Mouse (Mus musculus): Measurements from ENCODE around the gene Dusp23. TPM values are rescaled to one million over a fixed set of nuclear protein-coding genes. Genes with fewer than 3 reads are reported as not detected.

Dusp23 gene
- polyA plus RNA-seq, 1 experiment from 2014 or later, result 13.8 TPM

DNA sequence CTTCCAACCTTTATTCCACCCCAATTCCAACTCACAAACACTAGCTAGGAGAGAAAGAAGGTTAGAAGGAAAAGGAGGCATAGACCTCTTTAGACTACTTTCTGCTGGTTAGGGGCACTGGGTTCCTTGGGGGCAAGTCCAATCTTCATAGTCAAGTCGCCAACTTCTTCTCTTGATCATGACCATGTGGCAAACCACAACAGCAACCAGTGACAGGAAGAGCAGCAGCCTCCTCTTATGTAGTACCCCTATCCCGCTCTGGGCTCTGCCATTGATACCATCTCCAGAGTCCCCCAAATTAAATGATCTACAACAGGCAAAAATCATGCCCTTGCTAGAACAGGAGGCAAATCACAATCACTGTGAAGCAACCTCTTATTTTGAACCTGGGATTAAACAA lies 38.8 kb downstream of the Dusp23 start:
- WGBS, result 89% methylated on average over 2 of the region's 2 CpGs
- ATAC-seq (ENCODE audit: insufficient number of reproducible peaks, low FRiP score, low TSS enrichment, low read depth) (no peak), DNase-seq (ENCODE audit: low spot score) (no peak)
- H3K9ac ChIP-seq (ENCODE audit: low read length), result no peak overlapping the region
- H3K9me3 ChIP-seq (ENCODE audit: control insufficient read depth, low read length), result no peaks in the 10 kb centered on the region
- no peaks in the 10 kb centered on the region for H3K4me1 ChIP-seq (ENCODE audit: control insufficient read depth, insufficient read depth, low read length)
- no peaks in the 10 kb centered on the region for H3K27me3 ChIP-seq (ENCODE audit: control insufficient read depth, insufficient read depth, low read length)
- no peak overlapping the region for H3K4me2 ChIP-seq (ENCODE audit: low read depth, severe bottlenecking)
- H3K36me3 ChIP-seq (ENCODE audit: control insufficient read depth, insufficient read depth, low read length), result no peaks in the 10 kb centered on the region
- H3K4me3 ChIP-seq (ENCODE audit: low read depth, low read length), result no peak overlapping the region
- no peak overlapping the region for H3K27ac ChIP-seq (replicated peaks; ENCODE audit: low read depth, low read length)

DNA sequence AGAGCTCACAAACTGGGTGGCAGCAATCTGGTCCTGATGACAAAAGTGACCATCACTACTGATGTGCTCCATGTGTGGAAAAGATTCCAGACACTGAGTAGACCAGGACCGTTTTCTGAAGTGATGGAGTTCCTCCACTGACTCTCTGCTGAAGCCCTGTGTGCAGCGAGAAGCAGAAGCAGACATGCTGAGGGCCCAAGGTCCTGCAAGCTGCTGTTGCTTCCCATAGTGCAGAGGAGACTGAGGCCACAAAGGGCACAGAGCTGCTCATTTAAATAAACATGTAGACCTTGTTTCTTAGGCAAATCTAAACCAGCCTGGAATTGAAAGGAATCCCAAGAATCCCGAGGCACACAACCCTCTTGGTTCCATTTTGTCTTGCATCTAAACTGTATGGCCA lies 39.4 kb downstream of the Dusp23 start:
- 77% methylated on average over 3 of the region's 3 CpGs for WGBS
- Histone ChIP-seq H3K9ac (ENCODE audit: low read length) (no peak overlapping the region), H3K4me3 (ENCODE audit: low read depth, low read length) (no peak overlapping the region), H3K4me2 (ENCODE audit: low read depth, severe bottlenecking) (no peak overlapping the region), H3K9me3 (ENCODE audit: control insufficient read depth, low read length) (no peaks in the 10 kb centered on the region), H3K4me1 (ENCODE audit: control insufficient read depth, insufficient read depth, low read length) (no peaks in the 10 kb centered on the region), H3K27me3 (ENCODE audit: control insufficient read depth, insufficient read depth, low read length) (no peaks in the 10 kb centered on the region), H3K27ac (replicated peaks; ENCODE audit: low read depth, low read length) (no peak overlapping the region), H3K36me3 (ENCODE audit: control insufficient read depth, insufficient read depth, low read length) (no peaks in the 10 kb centered on the region)
- DNase-seq (ENCODE audit: low spot score) (no peak), ATAC-seq (ENCODE audit: insufficient number of reproducible peaks, low FRiP score, low TSS enrichment, low read depth) (no peak)

DNA sequence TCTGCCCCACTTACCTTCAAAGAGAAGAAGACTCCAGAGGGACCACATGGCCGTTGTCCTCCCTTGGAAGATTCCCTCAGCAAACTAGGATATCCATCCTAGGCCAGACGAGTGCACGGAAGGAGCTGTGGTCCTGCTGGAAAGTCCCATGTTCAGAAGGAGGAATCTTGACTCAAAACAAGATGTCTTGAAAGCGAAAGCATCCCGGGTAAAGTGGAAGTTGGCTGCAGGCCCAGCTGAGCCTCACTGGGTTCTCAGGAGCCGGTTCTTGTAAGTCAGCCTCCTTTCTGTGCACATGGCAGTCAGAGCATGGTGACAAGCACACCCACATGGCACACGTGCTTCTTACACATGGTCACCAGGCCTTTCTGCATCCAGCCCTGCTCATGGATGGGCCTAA lies 42.4 kb downstream of the Dusp23 start, which contains the start of gene Slamf8:
Gene Slamf8 (minus strand): TSS at position 184 of the 400 bp plus-strand sequence.
- Histone ChIP-seq H3K36me3 (ENCODE audit: control insufficient read depth, insufficient read depth, low read length) (no peaks in the 10 kb centered on the region), H3K27ac (replicated peaks; ENCODE audit: low read depth, low read length) (no peak within 1 kb of the TSS), H3K4me3 (ENCODE audit: low read depth, low read length) (no peak within 1 kb of the TSS), H3K9me3 (ENCODE audit: control insufficient read depth, low read length) (no peaks in the 10 kb centered on the region), H3K27me3 (ENCODE audit: control insufficient read depth, insufficient read depth, low read length) (no peaks in the 10 kb centered on the region), H3K4me2 (ENCODE audit: low read depth, severe bottlenecking) (no peak within 1 kb of the TSS), H3K9ac (ENCODE audit: low read length) (no peak within 1 kb of the TSS), H3K4me1 (ENCODE audit: control insufficient read depth, insufficient read depth, low read length) (no peaks in the 10 kb centered on the region)
- ATAC-seq (ENCODE audit: insufficient number of reproducible peaks, low FRiP score, low TSS enrichment, low read depth) (no peak), DNase-seq (ENCODE audit: low spot score) (no peak)
- WGBS, result 80% methylated on average over 7 of the region's 7 CpGs

DNA sequence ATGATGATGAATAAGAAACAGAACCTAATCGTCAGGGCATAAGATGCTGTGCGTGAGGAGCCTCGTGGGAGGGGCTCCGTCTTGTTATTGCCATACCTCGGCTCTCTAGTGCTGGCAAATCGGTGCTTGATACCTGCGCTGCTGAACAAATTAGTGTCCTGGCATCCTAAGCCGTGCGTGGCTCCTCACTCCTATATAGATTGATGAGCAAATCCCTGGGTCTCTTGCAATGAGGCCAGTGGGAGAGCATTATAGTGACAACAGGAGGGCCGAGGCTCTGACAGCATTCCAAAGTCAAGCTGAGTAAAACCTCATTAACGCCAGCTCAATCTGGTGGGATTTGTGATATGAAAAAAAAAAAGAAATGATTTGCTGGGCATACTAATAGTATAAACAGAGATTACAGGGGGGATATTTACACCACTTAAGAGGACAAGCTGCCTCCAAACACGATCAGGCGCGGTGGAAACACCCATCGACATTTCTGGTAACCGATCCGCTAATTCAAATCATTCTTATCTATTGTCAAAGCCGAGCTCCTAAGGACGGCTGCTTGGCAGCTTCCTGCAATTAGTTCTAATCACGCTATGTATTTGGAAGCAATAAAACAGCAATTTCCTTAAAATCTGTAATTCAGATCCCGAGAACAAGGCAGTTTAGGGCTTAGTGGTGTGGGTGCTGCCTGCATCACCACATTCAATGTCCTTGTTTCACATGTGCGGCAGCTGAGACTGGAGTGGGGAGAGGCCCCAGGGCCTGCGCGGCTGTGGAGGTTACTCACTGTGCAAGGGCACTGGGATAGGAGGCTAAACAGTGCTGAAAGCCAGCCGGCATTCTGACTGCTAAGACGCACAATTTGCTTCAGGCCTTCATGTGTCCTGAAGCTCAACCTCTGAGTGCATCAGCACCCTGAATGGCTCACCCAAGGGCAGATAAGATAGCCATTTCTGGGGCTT lies 46.9 kb downstream of the Dusp23 start:
- no peak overlapping the region for H3K9ac ChIP-seq (ENCODE audit: low read length)
- peak; percentile 40 for DNase-seq (ENCODE audit: low spot score)
- WGBS, result 36% methylated on average over 26 of the region's 26 CpGs
- no peaks in the 10 kb centered on the region for H3K4me1 ChIP-seq (ENCODE audit: control insufficient read depth, insufficient read depth, low read length)
- no peaks in the 10 kb centered on the region for H3K9me3 ChIP-seq (ENCODE audit: control insufficient read depth, low read length)
- ATAC-seq (ENCODE audit: insufficient number of reproducible peaks, low FRiP score, low TSS enrichment, low read depth), result no peak
- H3K27me3 ChIP-seq (ENCODE audit: control insufficient read depth, insufficient read depth, low read length), result 0 out of 2 replicates have a peak, but pooled peaks cover 3% of the 10 kb centered on the region
- H3K4me2 ChIP-seq (ENCODE audit: low read depth, severe bottlenecking), result no peak overlapping the region
- no peaks in the 10 kb centered on the region for H3K36me3 ChIP-seq (ENCODE audit: control insufficient read depth, insufficient read depth, low read length)
- H3K4me3 ChIP-seq (ENCODE audit: low read depth, low read length), result no peak overlapping the region
- H3K27ac ChIP-seq (replicated peaks; ENCODE audit: low read depth, low read length), result no peak overlapping the region

DNA sequence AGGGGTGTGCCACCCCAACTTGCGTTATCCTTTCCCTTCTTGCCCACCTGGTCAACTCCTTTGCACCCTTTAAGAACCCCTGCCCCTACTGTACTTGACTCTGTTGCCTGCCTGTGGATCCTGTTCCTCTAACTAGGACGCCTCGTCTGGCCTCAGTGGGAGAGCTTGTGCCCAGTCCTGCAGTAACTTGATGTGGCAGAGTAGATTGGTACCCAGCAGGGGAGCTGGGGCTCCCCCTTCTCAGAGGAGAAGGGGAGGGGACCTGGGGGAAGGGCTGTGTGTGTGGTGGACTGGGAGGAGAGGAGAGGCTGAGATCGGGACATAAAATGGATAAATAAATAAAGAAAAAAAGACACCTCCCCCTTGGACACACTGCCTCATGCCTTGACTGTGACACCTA lies 47.7 kb downstream of the Dusp23 start:
- Histone ChIP-seq H3K27me3 (ENCODE audit: control insufficient read depth, insufficient read depth, low read length) (0 out of 2 replicates have a peak, but pooled peaks cover 3% of the 10 kb centered on the region), H3K9ac (ENCODE audit: low read length) (no peak overlapping the region), H3K27ac (replicated peaks; ENCODE audit: low read depth, low read length) (no peak overlapping the region), H3K4me1 (ENCODE audit: control insufficient read depth, insufficient read depth, low read length) (no peaks in the 10 kb centered on the region), H3K9me3 (ENCODE audit: control insufficient read depth, low read length) (no peaks in the 10 kb centered on the region), H3K4me2 (ENCODE audit: low read depth, severe bottlenecking) (no peak overlapping the region), H3K4me3 (ENCODE audit: low read depth, low read length) (no peak overlapping the region), H3K36me3 (ENCODE audit: control insufficient read depth, insufficient read depth, low read length) (no peaks in the 10 kb centered on the region)
- DNase-seq (ENCODE audit: low spot score) (no peak), ATAC-seq (ENCODE audit: insufficient number of reproducible peaks, low FRiP score, low TSS enrichment, low read depth) (no peak)
- 60% methylated on average over 4 of the region's 4 CpGs for WGBS

DNA sequence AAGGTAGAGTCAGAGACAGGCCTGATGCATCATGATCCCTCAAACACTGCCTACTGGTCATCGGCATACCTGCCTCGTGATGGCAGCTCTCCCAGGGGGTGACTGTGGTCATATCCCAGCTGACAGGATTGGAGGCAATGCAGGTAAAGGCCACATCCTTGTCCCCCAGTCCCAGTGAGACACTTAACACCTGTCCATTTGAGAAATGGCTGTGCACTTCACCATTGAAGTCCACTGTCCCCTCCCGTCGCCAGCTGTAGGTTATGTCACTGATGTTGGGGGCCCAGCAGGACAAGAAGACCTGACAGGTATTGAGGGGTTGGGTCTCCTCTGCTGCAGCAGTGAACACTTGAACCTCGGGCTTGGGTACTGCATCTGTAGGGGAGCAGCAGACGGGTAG lies 48.5 kb downstream of the Dusp23 start:
- WGBS, result 87% methylated on average over 6 of the region's 6 CpGs
- Histone ChIP-seq H3K27ac (replicated peaks; ENCODE audit: low read depth, low read length) (no peak overlapping the region), H3K9me3 (ENCODE audit: control insufficient read depth, low read length) (no peaks in the 10 kb centered on the region), H3K4me2 (ENCODE audit: low read depth, severe bottlenecking) (no peak overlapping the region), H3K36me3 (ENCODE audit: control insufficient read depth, insufficient read depth, low read length) (no peaks in the 10 kb centered on the region), H3K27me3 (ENCODE audit: control insufficient read depth, insufficient read depth, low read length) (0 out of 2 replicates have a peak, but pooled peaks cover 3% of the 10 kb centered on the region), H3K4me3 (ENCODE audit: low read depth, low read length) (no peak overlapping the region), H3K9ac (ENCODE audit: low read length) (no peak overlapping the region), H3K4me1 (ENCODE audit: control insufficient read depth, insufficient read depth, low read length) (no peaks in the 10 kb centered on the region)
- no peak for ATAC-seq (ENCODE audit: insufficient number of reproducible peaks, low FRiP score, low TSS enrichment, low read depth)
- DNase-seq (ENCODE audit: low spot score), result no peak

DNA sequence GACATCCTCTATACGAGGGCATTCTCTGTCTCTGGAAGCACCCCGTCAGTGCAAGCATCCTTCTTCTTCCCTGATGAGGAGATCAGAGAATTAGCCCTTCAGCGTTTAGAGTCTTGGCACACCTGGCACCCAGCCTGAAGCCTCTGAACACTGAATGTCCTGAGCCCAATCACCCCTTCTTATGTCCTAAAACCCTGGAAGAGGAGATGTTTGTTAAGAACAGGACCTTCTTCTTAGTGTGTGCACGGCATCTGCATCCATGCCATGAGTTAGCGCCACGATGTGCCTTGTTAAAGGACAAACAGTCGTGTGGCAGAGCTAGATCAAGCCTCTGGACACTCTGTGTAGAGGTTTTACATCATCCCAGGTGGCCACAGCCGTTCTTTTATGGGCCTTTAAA lies 50.3 kb downstream of the Dusp23 start:
- no peak for ATAC-seq (ENCODE audit: insufficient number of reproducible peaks, low FRiP score, low TSS enrichment, low read depth)
- 0 out of 2 replicates have a peak, but pooled peaks cover 3% of the 10 kb centered on the region for H3K27me3 ChIP-seq (ENCODE audit: control insufficient read depth, insufficient read depth, low read length)
- H3K4me2 ChIP-seq (ENCODE audit: low read depth, severe bottlenecking), result no peak overlapping the region
- H3K9me3 ChIP-seq (ENCODE audit: control insufficient read depth, low read length), result no peaks in the 10 kb centered on the region
- no peak overlapping the region for H3K4me3 ChIP-seq (ENCODE audit: low read depth, low read length)
- H3K27ac ChIP-seq (replicated peaks; ENCODE audit: low read depth, low read length), result no peak overlapping the region
- H3K9ac ChIP-seq (ENCODE audit: low read length), result no peak overlapping the region
- H3K36me3 ChIP-seq (ENCODE audit: control insufficient read depth, insufficient read depth, low read length), result no peaks in the 10 kb centered on the region
- whole genome bisulfite sequencing, result 71% methylated on average over 8 of the region's 8 CpGs
- DNase-seq (ENCODE audit: low spot score), result no peak
- H3K4me1 ChIP-seq (ENCODE audit: control insufficient read depth, insufficient read depth, low read length), result no peaks in the 10 kb centered on the region
